Mouse (Mus musculus) hindbrain, embryonic 11.5 days (tissue): ENCODE data around the gene Os9. TPM values are rescaled to one million over a fixed set of nuclear protein-coding genes. Genes with fewer than 3 reads are reported as not detected.
A peak's percentile ranks its signal among the peaks of the same experiment; 100 is the strongest.

Experiments used
- ATAC-seq: fragments of 200-750 bp; cut with Nextera tagmentation; 2 replicates; pipeline ENCODE4 v1.8.0; 2017; ENCODE audit warnings: mild to moderate bottlenecking, moderate TSS enrichment, moderate library complexity; ENCODE audit not compliant: low FRiP score
- DNase-seq: peaks from one replicate; pipeline ENCODE4 v3.0.0-alpha.2; 2015; ENCODE audit warnings: low spot score
- H3K27ac ChIP-seq: fragments of 300-500 bp; sonication (generic); 2 replicates; pipeline ENCODE4 v1.5.1; 2014; ENCODE audit warnings: mild to moderate bottlenecking, low read depth, low read length
- H3K27me3 ChIP-seq: fragments of 300-500 bp; sonication (generic); 2 replicates; pipeline ENCODE4 v1.6.1; 2014; ENCODE audit warnings: mild to moderate bottlenecking, low read length, moderate library complexity, mixed read lengths; ENCODE audit not compliant: control insufficient read depth, insufficient read depth
- H3K36me3 ChIP-seq: fragments of 300-500 bp; sonication (generic); 2 replicates; pipeline ENCODE4 v1.6.1; 2014; ENCODE audit warnings: mild to moderate bottlenecking, low read length, moderate library complexity, mixed read lengths; ENCODE audit not compliant: control insufficient read depth, insufficient read depth
- H3K4me1 ChIP-seq: fragments of 300-500 bp; sonication (generic); replicated peaks from 2 replicates; pipeline ENCODE4 v1.6.1; 2014; ENCODE audit warnings: low read length, mixed read lengths; ENCODE audit not compliant: control insufficient read depth, insufficient read depth
- H3K4me2 ChIP-seq: fragments of 300-500 bp; sonication (generic); replicated peaks from 2 replicates; pipeline ENCODE4 v1.6.1; 2014; ENCODE audit warnings: mild to moderate bottlenecking, low read depth, low read length
- H3K4me3 ChIP-seq: fragments of 300-500 bp; sonication (generic); 2 replicates; pipeline ENCODE4 v1.5.1; 2014; ENCODE audit warnings: low read depth, low read length
- H3K9ac ChIP-seq: fragments of 300-500 bp; sonication (generic); 2 replicates; pipeline ENCODE4 v1.6.1; 2014; ENCODE audit warnings: low read depth, low read length
- H3K9me3 ChIP-seq: fragments of 300-500 bp; sonication (generic); 2 replicates; pipeline ENCODE4 v1.6.1; 2016; ENCODE audit warnings: low read length; ENCODE audit not compliant: control insufficient read depth
- WGBS: fragments of 180-500 bp; shearing (Covaris S2); extraction: QIAGEN DNeasy Blood & Tissue Kit; methylation state at CpG from one replicate; pipeline ENCODE4 v1.1.7; 2014; 5-methylcytosine and 5-hydroxymethylcytosine counted together
- polyA plus RNA-seq: library from polyadenylated mRNA; unstranded; fragments of >200 nt; fragmentation: Nextera tagmentation; extraction: Ambion mirVana; gene quantifications from 2 replicates; pipeline ENCODE4 v1.2.1, GENCODE M21; 2014

The Os9 gene
- 40.3 and 46.6 TPM in 2 replicates for polyA plus RNA-seq

GRCm38 (mm10) chr10:127121066-127121477, at the start of gene Os9:
Gene Os9 (minus strand): TSS chr10:127121131.
- WGBS: under 1% methylated on average over 19 of the region's 19 CpGs
- H3K9ac ChIP-seq: peak within 1 kb of the TSS; percentile 81
- H3K27ac ChIP-seq: peak within 1 kb of the TSS; percentile 30; the same call in 1 of the 2 replicates
- H3K27me3 ChIP-seq: no peaks in the 10 kb centered on the region
- H3K4me3 ChIP-seq: peak within 1 kb of the TSS; percentile 88
- DNase-seq (peak; percentile 97), ATAC-seq (peak; percentile 96)
- H3K4me2 ChIP-seq: peak within 1 kb of the TSS; percentile 87
- H3K4me1 ChIP-seq: no peaks in the 10 kb centered on the region; the same call in 1 of the 2 replicates
- H3K9me3 ChIP-seq: no peaks in the 10 kb centered on the region
- peaks cover 2% of the 10 kb centered on the region for H3K36me3 ChIP-seq

DNA sequence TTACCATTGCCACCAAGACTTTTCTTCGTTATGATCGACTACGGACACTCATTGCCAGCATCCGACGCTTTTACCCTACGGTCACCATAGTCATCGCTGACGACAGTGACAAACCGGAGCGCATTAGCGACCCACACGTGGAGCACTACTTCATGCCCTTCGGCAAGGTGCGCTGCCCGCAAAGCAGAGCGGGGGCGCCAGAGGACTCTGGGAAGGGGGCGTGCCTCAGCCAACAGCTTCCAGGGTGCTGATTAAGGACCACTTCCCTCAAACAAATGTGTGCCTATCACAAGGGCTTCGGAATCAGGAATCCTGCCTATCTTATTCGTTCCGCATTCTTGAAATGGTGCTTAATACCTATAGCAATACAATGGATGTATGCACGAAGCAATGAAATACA, 49.1 kb upstream of the Os9 start:
- H3K9ac ChIP-seq: no peak overlapping the region
- DNase-seq: peak; percentile 62
- peaks cover 6% of the 10 kb centered on the region for H3K4me1 ChIP-seq
- no peaks in the 10 kb centered on the region for H3K9me3 ChIP-seq
- H3K4me2 ChIP-seq: peak overlapping the region; percentile 32
- no peaks in the 10 kb centered on the region for H3K36me3 ChIP-seq
- peaks cover 62% of the 10 kb centered on the region for H3K27me3 ChIP-seq
- H3K27ac ChIP-seq: no peak overlapping the region
- 2% methylated on average over 22 of the region's 22 CpGs for WGBS
- peak overlapping the region; percentile 22; the same call in 1 of the 2 replicates for H3K4me3 ChIP-seq
- no peak for ATAC-seq

GRCm38 (mm10) chr10:127167614-127168192, 46.8 kb upstream of the Os9 start:
- no peaks in the 10 kb centered on the region for H3K36me3 ChIP-seq
- H3K4me1 ChIP-seq: peaks cover 6% of the 10 kb centered on the region
- H3K27me3 ChIP-seq: peaks cover 62% of the 10 kb centered on the region
- no peak overlapping the region for H3K4me3 ChIP-seq
- ATAC-seq (no peak), DNase-seq (no peak)
- no peak overlapping the region for H3K4me2 ChIP-seq
- no peak overlapping the region for H3K27ac ChIP-seq
- WGBS: 43% methylated on average over 10 of the region's 10 CpGs
- H3K9me3 ChIP-seq: no peaks in the 10 kb centered on the region
- H3K9ac ChIP-seq: no peak overlapping the region

DNA sequence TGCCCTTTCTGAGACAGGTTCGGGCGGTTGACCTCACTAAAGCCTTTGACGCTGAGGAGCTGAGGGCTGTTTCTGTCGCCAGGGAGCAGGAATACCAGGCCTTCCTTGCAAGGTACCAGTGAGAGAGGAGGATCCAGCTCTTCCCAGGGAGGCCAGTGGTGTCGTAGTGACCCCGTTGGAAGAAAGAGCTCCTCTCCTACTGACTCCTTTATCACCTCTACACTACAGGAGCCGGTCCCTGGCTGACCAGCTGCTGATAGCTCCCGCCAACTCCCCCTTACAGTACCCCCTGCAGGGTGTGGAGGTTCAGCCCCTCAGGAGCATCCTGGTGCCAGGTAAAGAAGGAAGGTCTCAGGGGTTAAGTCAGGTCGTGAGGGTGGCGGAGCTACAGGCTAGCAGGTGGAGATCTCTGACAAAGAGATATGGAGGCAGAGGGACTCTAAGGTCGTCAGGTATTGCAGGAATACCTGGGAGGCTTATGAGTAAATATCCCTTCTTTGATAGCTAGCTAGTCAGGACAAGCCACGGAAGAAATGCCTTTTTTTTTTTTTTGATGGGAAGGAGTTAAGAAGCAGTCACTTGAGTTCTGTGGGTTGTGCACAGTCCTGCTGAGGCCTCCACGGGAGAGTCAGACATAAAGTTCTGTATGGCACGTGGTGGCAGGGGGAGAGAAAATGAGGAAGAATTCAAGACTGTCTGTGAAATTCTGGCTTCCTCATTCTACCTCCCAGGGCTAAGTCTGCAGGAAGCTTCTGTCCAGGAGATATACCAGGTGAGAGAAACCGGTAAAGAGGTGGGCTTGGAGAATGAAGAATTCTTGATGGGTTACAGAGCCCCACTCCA, 46.1 kb upstream of the Os9 start:
- H3K4me3 ChIP-seq: peak overlapping the region; percentile 59
- H3K9me3 ChIP-seq: no peaks in the 10 kb centered on the region
- no peak overlapping the region for H3K27ac ChIP-seq
- no peak for ATAC-seq
- no peak for DNase-seq
- 21% methylated on average over 15 of the region's 15 CpGs for WGBS
- H3K4me2 ChIP-seq: peak overlapping the region; percentile 99
- no peaks in the 10 kb centered on the region for H3K36me3 ChIP-seq
- H3K9ac ChIP-seq: peak overlapping the region; percentile 80
- H3K4me1 ChIP-seq: peaks cover 6% of the 10 kb centered on the region
- H3K27me3 ChIP-seq: peaks cover 61% of the 10 kb centered on the region

- Histone ChIP-seq H3K9ac (peak overlapping the region; percentile 80), H3K27ac (peak overlapping the region; percentile 3; the same call in 1 of the 2 replicates), H3K27me3 (peaks cover 58% of the 10 kb centered on the region), H3K4me1 (peaks cover 6% of the 10 kb centered on the region), H3K36me3 (no peaks in the 10 kb centered on the region), H3K4me3 (peak overlapping the region; percentile 59), H3K9me3 (no peaks in the 10 kb centered on the region), H3K4me2 (peak overlapping the region; percentile 99)
- DNase-seq (no peak), ATAC-seq (no peak)
- WGBS: 2% methylated on average over 11 of the region's 11 CpGs
Measured at GRCm38 (mm10) chr10:127166404-127166715, 45.4 kb upstream of the Os9 start.

DNA sequence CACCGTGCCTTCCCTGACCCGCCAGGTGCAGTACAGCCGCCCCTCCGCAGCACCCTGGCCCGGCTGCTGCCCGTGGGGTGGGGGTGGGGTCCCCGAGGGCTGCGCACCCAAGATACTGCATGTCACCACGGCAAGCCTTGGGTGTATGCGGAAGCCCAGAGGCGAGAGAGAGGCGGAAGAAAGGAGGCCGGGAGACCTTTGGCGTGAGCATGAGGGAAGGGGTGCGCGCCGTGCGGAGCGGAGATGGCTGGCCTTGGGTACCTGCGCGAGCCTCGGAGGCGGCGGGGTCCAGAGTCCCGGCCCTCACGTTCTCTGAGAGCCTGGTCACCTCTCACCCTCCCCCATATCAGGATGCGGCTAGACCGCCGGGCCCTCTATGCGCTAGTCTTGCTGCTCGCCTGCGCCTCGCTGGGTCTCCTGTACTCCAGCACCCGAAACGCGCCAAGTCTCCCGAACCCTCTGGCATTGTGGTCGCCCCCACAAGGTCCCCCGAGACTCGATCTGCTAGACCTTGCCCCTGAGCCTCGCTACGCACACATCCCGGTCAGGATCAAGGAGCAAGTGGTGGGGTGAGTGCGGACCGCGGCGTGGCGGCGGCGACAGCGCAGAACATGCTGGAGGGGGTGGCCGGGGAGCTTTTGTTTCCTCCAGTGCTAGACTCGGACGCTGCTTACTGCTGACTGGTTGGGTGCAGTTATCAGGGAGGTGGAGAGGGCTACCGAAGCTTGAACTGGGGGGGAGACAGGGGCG, 44.9 kb upstream of the Os9 start:
- Histone ChIP-seq H3K27me3 (peaks cover 53% of the 10 kb centered on the region), H3K9ac (peak overlapping the region; percentile 80), H3K4me1 (peaks cover 6% of the 10 kb centered on the region), H3K27ac (peak overlapping the region; percentile 53), H3K36me3 (no peaks in the 10 kb centered on the region), H3K4me2 (peak overlapping the region; percentile 99), H3K4me3 (peak overlapping the region; percentile 59), H3K9me3 (no peaks in the 10 kb centered on the region)
- peak; percentile 69 for DNase-seq
- under 1% methylated on average over 56 of the region's 56 CpGs for WGBS
- ATAC-seq: peak; percentile 65

- WGBS: 0% methylated on average over 40 of the region's 42 CpGs
- H3K4me1 ChIP-seq: peaks cover 4% of the 10 kb centered on the region
- H3K27me3 ChIP-seq: peaks cover 48% of the 10 kb centered on the region
- H3K4me3 ChIP-seq: peak overlapping the region; percentile 59
- DNase-seq: no peak
- H3K27ac ChIP-seq: peak overlapping the region; percentile 53; the same call in 1 of the 2 replicates
- H3K9me3 ChIP-seq: no peaks in the 10 kb centered on the region
- peak overlapping the region; percentile 80 for H3K9ac ChIP-seq
- H3K36me3 ChIP-seq: no peaks in the 10 kb centered on the region
- peak overlapping the region; percentile 99 for H3K4me2 ChIP-seq
- ATAC-seq: peak; percentile 75
Measured at GRCm38 (mm10) chr10:127165354-127165653, 44.4 kb upstream of the Os9 start.

GRCm38 (mm10) chr10:127164631-127165353, 43.9 kb upstream of the Os9 start, which contains the start of gene B4galnt1:
Gene B4galnt1 (plus strand): TSS chr10:127165225.
- DNase-seq (peak; percentile 93), ATAC-seq (peak; percentile 91)
- WGBS: 2% methylated on average over 37 of the region's 52 CpGs
- peaks cover 43% of the 10 kb centered on the region for H3K27me3 ChIP-seq
- H3K9ac ChIP-seq: peak within 1 kb of the TSS; percentile 80
- no peaks in the 10 kb centered on the region for H3K9me3 ChIP-seq
- peak within 1 kb of the TSS; percentile 53 for H3K27ac ChIP-seq
- H3K4me1 ChIP-seq: peaks cover 1% of the 10 kb centered on the region
- no peaks in the 10 kb centered on the region for H3K36me3 ChIP-seq
- peak within 1 kb of the TSS; percentile 99 for H3K4me2 ChIP-seq
- peak within 1 kb of the TSS; percentile 59 for H3K4me3 ChIP-seq
